Mouse (Mus musculus): ENCODE measurements at regions not wholly inside any gene's neighbourhood (a gene's known extent, or its start where the extent isn't known, plus 50 kb on each side); places are given as distances from the start of the nearest gene placed in this dataset.

GRCm38 (mm10) chr5:15773839-15774238, 59.8 kb upstream of the Speer4c start:
- no peak for DNase-seq (ENCODE audit: low spot score)

GRCm38 (mm10) chr5:15774567-15774966, 60.5 kb upstream of the Speer4c start:
- no peak for DNase-seq (ENCODE audit: low spot score)

GRCm38 (mm10) chr5:15776106-15776505, 62.0 kb upstream of the Speer4c start:
- no peak for DNase-seq (ENCODE audit: low spot score)

- no peak for DNase-seq (ENCODE audit: low spot score)
These were observed 89.5 kb upstream of the Speer4c start for GRCm38 (mm10) chr5:15803583-15803982.

- no peak for DNase-seq (ENCODE audit: low spot score)
These were observed 102.8 kb upstream of the Speer4c start for GRCm38 (mm10) chr5:15816864-15817263.

- DNase-seq (ENCODE audit: low spot score): no peak
These were observed 103.3 kb upstream of the Speer4c start for GRCm38 (mm10) chr5:15817366-15817765.

GRCm38 (mm10) chr5:15822989-15823388, 108.9 kb upstream of the Speer4c start:
- DNase-seq (ENCODE audit: low spot score): no peak

GRCm38 (mm10) chr5:15831527-15831926, 103.0 kb upstream of the Cacna2d1 start:
- no peak for DNase-seq (ENCODE audit: low spot score)

- no peak for DNase-seq (ENCODE audit: low spot score)
These were observed 102.2 kb upstream of the Cacna2d1 start for GRCm38 (mm10) chr5:15832338-15832737.

GRCm38 (mm10) chr5:15838108-15838972, 96.2 kb upstream of the Cacna2d1 start:
- peak; percentile 2 for DNase-seq (ENCODE audit: low spot score)

- no peak for DNase-seq (ENCODE audit: low spot score)
These were observed 87.7 kb upstream of the Cacna2d1 start for GRCm38 (mm10) chr5:15846790-15847189.

GRCm38 (mm10) chr5:15849520-15849919, 85.0 kb upstream of the Cacna2d1 start:
- DNase-seq (ENCODE audit: low spot score): no peak

- DNase-seq (ENCODE audit: low spot score): no peak
These were observed 84.2 kb upstream of the Cacna2d1 start for GRCm38 (mm10) chr5:15850126-15850801.

- DNase-seq (ENCODE audit: low spot score): no peak
These were observed 79.7 kb upstream of the Cacna2d1 start for GRCm38 (mm10) chr5:15854752-15855151.

- DNase-seq (ENCODE audit: low spot score): no peak
These were observed 77.5 kb upstream of the Cacna2d1 start for GRCm38 (mm10) chr5:15857034-15857433.

- DNase-seq (ENCODE audit: low spot score): no peak
These were observed 60.4 kb upstream of the Cacna2d1 start for GRCm38 (mm10) chr5:15874065-15874464.

GRCm38 (mm10) chr5:15883004-15883403, 51.5 kb upstream of the Cacna2d1 start:
- no peak for DNase-seq (ENCODE audit: low spot score)
